Mouse (Mus musculus): ENCODE measurements at regions not wholly inside any gene's neighbourhood (a gene's known extent, or its start where the extent isn't known, plus 50 kb on each side); places are given as distances from the start of the nearest gene placed in this dataset.

DNA sequence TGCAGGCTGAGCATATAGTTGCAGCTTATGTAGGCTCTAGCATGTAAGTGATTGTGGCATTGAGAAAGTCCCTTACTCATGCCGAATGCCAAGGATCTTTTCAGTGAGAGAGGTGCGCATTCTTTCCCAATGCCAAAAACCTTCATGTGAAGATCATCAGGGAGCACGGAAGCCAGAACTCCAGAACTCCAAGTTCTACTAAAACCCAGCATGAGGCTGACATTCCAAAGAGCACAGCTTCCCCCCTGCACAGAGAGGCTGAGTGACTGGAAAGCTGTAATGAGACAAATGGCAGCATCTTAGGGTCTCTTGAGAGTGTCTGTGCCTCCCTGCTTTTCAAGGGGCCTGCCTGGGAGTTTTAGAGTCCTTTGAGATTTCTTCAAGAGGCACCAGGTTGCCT is 259.4 kb downstream of the Fzd1 start:
- DNase-seq (ENCODE audit: low read depth), result no peak

DNA sequence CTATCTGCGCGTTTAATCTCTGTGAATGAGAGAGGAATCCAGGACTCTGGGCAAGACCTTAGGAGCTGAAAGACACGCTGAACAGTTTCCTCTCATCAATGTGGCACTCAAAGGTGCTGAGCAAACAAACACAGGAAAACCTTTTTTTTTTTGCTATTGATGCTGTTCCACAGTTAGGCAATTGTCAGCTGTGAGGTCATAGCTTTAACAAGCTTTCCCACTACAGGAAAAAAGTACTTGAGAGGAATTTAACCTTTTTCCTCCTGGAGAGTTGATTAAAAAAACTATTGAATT is 261.0 kb downstream of the Fzd1 start:
- DNase-seq (ENCODE audit: low read depth), result no peak

DNA sequence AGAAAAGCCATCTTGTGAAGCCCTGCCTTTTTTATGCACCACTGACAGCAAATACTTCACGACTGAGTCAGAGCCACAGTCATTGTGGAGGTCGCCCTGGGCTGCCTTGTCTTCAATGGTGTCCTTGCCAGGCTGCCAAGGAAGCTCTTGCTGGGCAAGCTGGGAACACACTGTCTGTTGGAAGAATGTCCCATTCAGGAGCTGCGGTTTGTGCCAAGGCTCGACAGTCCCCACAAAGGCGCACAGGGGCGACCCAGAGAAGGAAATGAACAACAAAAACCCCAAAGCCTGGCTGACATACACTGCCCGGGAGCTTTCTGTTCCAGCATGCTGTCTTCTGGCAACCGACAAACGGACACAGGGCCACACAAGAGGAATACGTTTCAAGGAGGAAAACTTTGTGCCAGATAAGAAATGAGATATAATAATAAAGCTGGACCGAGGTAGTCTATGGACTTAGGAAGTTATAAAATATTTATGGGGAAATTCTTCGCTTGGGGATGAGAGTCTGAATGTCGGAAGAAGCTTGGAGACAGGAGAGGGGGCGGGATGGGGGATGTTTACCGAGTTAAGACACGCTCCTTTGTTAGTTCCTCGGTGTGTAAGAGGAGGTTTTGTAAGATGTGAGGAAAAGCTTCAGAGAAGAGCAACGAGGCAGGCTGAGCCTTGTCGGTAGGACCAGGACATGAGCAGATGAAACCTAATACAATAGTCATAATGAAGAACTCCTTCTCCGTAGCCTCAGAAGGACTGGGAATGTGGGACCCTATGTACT is 261.5 kb downstream of the Fzd1 start:
- no peak for DNase-seq (ENCODE audit: low read depth)

DNA sequence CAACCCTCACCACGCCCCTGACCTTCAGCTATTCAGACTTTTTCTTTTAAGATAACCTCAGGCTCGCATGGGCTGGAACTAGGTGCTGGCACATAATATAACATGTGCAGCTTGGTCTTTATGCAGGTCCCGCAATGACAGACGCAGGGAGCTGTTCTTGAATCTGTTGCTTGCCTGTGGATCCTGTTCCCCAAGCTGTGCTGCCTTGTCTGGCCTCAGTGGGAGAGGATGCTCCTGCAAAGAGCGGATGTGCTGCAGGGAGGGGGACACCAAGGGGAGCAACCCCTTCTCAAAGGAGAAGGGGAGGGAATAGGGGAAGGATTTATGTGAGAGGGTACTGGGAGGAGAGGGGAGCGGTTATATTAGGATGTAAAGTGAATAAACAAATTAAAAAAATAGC is 262.4 kb downstream of the Fzd1 start:
- no peak for DNase-seq (ENCODE audit: low read depth)

DNA sequence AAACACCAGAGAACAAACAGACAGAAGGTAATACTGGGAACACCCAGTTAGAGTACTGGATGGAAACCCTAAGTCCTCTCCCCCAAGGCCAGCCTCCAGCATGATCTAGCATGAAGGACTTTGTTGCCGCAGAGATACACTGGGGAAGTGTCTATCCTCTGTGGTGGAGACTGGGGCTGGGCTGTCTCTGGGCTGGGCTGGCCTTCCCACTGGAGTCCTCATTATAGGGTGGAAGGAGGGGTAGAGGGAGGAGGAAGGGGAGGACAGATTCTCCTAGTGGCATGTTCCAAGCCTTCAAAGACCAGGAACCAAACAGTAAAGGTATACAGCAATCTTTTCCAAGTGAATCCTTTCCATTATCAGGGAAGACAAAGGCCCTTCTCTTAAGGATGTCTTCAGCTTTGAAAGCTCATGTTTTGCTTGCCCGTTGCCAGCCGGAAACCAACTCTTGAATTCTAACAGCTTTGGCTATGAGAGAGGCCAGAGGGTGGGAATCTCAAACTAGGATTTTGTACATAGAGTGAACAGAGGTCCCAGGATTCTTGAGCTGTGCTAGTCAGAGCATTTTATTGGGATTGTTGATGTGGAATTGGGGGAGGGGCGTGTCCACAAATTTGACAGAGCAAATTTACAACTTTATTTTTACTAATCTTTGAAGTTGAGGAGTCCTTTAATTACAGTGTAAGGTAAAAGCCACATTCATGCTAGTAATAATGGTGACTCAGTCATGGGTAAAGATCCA is 271.3 kb downstream of the Fzd1 start:
- DNase-seq (ENCODE audit: low read depth), result no peak

DNA sequence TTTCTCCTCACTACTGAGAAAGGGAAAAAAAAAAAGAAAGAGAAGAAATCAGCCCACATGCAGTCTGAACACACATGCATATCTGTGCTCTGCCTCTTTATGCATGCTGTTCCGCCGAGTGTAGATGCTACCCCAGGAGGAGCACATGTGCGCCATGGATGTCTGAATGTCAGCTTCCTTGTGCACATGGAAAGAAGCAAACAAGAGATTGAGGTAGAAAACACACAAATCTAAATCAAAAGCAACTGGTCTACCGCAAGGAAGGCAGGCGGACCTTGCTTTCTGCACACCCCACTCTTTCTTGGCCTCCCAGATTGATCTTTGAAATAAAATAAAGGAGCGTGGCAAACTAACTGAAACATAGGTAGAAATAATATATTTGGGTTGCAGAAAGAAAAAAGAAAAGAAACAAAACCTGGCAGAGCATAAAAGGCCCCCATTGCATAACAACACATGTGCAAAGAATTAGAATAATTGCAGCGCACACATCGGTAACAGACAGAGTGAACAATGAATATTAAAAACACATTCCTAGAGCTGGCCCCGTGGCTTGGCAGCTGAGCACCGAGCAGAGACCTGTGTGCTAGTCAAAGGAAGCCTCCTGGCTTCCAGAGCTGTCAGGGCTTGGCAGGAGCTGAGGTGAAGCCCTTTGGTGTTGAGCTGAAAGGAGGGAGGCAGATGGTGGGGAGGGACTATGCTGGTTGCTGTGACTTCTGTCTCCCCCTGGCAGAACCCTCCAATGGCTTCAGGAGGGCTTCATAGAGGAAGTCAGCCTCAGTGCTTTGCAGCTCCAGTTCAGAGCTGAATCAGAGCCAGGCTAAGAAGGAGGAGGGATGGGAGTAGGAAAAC is 272.1 kb downstream of the Fzd1 start:
- no peak for DNase-seq (ENCODE audit: low read depth)

DNA sequence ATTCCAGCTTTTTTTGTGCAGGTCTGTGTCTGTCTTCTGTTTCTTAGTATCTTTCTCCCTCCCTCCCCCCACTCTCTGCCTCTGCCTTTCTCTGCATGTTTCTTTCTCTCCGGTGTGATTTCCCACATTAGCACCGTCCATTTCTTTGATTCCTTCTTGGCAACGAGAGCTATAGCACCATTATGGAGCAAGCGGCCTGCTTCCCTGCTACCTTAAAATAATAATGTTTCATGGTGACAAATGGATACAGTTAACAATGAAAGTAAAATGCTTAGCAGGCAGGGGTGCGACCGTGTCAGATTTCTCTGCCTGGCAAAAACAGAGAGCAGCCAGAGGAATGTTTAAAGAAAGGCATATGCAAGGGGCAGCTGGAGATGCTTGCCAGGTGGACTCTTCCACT is 273.1 kb downstream of the Fzd1 start:
- no peak for DNase-seq (ENCODE audit: low read depth)

DNA sequence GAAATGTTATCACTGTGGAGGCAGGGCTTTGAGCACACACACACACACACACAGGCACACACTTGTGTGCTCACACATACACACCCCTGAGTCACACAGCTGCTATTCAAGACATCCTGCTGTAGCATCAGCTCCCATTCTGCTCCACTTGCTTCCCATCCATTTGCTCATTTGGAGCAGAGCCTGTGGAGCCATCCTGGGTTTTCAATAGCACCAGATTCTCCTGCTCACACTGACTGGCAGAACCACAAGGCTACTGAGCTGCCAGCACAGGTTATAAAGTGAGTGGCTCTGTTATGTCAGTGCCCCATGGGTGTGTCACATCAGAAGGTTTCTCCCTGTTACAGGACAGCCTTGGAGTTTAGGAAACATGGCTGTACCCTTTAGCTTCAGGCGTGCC is 273.7 kb downstream of the Fzd1 start:
- no peak for DNase-seq (ENCODE audit: low read depth)

DNA sequence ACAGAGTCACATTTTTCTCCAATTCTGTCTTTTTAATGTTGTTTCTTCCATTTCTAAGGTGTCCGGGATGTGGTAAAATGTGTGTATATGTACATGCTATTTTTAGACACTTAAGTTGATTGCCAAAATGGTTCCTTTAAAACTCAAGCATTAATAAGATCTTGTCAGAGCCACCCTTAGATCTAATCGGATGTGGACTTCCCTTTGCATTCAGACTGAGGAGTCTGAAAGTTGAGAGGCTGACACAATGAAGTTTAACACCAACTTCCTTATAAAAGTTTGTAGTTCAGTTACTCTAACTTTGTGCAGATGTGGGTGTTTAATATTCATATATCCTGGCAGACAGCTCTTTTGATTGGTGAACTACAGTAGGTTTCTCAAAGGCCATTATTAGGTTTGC is 282.1 kb downstream of the Mterf1b start:
- DNase-seq (ENCODE audit: low read depth), result no peak

All from c-Kit-positive CD71-negative TER-119-negative erythroid progenitor cells, embryonic 14.5 days (primary cell).